Mouse (Mus musculus): Measurements from ENCODE around the gene Liph.
A peak's percentile ranks its signal among the peaks of the same experiment; 100 is the strongest.
"Not testable (repeated sequence)": the region's sequence is repeated elsewhere in the genome, so short reads cannot be mapped to it uniquely, and the experiment has no call there.

The Liph gene

DNA sequence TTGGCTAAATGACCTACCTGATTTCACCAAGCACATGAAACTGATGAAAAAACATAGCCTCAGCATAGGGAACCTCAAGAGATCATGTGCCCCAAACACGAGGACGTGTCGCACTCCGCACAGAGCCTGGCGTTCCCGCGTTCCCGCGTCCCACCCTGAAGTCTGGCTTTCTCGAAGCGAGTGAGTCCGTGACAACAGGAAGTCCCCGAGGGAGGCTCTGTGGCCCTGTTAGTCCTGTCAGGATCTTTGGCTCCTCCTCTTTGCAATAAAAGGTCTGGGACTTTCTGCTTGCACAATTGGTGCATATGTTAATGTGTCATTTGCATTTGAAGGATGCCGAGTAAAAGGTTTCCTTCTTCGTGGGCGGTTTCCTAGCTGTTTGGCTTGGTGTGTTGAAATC lies at the start of gene Liph:
TSS of gene Liph (minus strand) at position 360 of the 400 bp plus-strand sequence.
- DNase-seq (ENCODE audit: low spot score in 2 of 2): no peak

DNA sequence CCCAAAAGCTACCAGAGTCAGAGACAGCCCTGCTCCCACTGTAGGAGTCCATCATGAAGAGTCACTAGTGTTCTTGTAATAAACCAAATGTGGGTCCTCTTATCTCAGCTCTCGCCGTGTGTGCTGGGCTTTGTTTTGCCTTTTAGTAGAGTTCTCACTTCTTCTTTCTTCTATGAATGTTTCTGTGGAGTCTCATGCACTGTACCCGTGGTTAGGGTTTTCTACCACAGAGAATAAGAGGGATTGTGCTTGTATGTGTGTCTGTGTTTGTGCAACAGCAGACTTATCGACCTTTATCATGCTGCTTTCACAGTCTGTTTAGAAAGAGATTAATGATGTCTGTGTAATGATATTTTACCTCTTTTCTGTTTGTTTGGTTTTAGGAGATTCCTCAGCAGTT lies 48.4 kb upstream of the Liph start:
- DNase-seq (ENCODE audit: low spot score in 2 of 2): no peak

DNA sequence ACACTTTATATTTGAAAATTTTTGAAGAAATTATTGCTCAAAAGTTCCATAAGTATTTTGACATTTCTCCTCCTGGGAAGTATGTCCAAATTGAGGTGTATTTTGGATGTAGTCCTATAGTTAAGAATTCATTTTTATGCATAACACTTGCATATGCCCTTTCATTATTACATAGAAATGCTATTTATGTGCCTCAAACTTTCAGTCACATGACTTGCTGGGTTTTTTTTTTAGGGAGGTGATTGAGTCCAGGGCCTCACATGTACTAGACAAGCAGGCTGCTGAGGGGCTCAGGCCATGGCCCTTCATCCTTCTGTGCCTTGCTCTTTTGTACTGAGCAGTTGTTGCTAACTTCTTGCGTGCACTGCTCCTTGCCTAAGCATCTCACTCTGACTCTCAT lies 44.5 kb upstream of the Liph start:
- DNase-seq (ENCODE audit: low spot score in 2 of 2): no peak

DNA sequence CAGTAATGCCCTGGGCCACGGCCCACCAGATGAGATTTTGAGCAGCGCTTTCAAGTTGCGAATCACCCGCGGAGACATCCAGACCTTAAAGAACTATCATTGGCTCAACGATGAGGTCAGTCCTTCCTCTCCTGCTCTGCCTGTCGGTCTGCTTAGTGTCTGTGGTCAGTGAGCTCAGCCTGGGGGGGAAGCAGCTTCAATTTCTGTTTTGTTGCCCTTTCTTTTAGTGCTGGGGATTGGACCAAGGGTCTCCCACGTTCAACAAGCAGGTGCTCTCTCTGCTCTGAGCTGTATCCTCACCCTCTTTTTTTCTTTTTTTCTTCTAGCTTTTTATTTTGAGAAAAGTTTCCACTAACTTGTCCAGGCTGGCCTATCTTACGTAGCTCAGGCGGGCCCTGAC lies 43.1 kb upstream of the Liph start:
- DNase-seq (ENCODE audit: low spot score in 2 of 2): no peak

DNA sequence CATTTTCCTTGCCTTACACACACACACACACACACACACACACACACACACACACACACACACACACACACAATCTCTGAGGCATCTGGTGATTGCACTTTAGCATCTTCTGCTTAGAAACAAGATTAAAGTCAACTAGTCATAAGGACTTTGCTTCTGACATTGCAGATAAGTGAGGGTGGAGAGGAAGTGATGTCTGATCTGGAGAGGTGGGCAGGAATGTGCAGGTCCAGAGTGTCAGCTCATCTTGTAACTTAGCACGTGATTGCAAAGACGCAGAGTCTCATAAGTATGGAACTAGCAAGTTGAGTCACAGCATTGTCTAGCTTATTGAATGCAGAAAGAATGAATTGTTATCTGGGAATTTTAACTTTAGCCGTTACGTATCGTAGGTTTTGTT lies 32.0 kb upstream of the Liph start:
- no peak for DNase-seq (ENCODE audit: low spot score in 2 of 2)

DNA sequence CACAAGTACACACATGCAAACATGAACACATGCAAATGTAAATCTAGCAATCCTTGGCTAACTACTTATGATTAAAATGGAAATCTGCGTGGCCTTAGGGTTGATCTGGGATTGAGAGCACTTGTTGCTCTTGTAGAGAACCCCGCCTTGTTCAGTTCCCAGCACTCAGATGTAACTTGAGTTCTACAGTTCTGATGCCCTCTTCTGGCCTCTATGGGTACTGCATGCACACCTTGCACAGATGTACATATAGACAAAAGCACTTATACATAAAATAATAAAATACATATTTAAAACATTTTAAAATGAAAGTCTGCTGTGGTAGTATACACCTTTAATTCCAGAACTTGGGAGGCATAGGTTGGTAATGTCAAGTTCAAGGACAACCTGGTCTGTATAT lies 26.7 kb upstream of the Liph start:
- DNase-seq (ENCODE audit: low spot score in 2 of 2): no peak

DNA sequence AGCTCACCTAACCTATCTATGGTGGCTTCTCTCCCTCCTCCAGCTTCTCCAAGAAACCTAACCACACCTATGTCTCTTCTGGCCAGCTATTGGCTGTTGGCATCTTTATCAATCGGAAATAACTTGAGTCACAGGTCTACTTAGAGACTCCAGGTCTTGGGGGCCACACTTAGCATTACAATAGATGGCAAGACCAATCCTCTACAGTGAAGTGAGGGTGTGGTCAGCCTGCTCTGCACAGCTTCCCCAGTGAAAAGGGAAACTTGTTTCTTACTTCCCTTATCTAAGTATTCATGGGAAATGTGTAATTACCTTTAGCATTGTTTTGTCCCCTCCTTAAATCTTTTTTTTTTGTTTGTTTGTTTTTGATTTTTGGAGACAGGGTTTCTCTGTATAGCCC lies 20.1 kb upstream of the Liph start:
- DNase-seq (ENCODE audit: low spot score in 2 of 2): no peak

DNA sequence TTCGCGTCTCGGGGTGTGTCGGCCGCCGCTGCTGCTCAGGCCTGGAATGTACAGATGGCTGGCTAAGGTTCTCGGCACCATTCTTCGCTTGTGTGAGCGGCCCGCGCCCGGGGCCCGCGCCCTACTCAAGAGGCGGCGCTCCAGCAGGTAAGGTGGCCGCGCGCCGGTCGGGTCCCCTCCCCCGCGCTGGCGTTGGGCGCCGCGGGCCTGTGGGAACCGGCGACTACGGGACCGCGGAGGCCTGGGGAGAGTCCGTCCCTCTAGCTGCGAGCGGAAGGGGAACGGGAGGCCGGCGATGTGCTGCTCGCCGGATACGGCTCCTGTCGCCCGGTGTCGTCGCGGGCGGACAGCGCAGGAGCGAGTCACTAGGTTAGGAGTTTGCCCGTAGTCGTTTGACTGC lies 14.1 kb upstream of the Liph start:
- no peak for DNase-seq (ENCODE audit: low spot score in 2 of 2)

DNA sequence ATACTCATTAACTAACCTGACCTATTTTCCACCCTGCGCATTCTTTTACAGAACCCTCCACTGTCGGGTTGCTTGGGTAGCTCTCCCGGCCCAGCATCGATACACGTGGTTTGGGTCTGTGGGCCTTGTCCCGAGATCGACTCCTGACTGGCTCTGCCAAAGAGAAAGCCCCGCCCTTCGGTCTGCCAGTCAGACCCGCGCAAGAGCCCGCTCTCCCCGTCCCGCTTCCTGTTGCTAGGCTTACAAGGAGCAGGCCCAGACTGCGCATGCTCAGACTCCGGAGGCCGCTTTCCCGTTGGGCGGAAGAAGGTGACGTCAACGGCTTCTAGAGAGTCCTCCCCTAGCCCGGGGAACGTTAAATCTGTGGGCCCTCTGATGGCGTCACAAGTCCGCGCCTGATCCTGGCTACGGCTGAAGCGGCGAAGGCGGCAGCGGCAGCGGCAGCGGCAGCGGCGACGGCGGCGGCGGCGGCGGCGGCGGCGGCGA lies 13.7 kb upstream of the Liph start, which contains the start of gene Senp2:
TSS of gene Senp2 (plus strand) at position 386 of the 486 bp plus-strand sequence.
- DNase-seq (ENCODE audit: low spot score in 2 of 2): peak; percentile 99 to 100

DNA sequence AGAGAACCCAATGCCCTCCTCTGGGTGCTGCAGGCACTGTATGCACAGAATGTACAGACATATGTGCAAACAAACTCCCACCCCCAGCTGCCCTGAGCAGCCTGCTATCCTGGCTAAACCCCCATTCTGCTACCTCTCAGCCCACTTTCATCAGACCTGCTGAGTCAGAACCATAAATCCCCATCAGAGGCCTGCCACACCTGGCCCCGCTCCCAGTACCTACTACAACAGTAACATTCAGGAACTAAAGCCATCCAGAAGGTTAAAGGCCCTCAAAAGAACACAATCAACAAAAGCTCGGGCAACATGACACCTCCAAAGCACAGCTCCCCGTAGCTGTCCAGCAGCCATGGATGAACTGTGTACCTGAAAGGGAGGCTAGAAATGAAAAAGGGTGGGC lies 6.1 kb upstream of the Liph start:
- DNase-seq (ENCODE audit: low spot score in 2 of 2): no peak

DNA sequence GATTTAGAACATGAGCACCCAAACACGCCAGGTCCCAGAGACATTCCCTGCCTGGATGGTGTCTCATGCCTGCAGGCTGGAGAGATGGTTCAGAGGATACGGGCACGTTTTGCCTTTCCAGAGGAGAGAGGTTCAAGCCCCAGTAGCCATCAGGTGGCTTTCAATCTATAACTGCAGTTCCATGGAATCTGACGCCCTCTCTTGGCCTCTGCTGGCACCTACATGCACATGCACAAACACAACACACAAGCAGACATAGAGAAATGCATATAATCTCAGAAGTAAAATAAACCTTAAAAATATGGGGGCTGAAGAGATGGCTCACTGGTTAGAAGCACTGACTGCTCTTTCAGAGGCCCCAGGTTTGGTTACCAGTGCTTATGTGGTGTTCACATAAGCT lies 5.7 kb upstream of the Liph start:
- DNase-seq (ENCODE audit: low spot score in 2 of 2): no peak

DNA sequence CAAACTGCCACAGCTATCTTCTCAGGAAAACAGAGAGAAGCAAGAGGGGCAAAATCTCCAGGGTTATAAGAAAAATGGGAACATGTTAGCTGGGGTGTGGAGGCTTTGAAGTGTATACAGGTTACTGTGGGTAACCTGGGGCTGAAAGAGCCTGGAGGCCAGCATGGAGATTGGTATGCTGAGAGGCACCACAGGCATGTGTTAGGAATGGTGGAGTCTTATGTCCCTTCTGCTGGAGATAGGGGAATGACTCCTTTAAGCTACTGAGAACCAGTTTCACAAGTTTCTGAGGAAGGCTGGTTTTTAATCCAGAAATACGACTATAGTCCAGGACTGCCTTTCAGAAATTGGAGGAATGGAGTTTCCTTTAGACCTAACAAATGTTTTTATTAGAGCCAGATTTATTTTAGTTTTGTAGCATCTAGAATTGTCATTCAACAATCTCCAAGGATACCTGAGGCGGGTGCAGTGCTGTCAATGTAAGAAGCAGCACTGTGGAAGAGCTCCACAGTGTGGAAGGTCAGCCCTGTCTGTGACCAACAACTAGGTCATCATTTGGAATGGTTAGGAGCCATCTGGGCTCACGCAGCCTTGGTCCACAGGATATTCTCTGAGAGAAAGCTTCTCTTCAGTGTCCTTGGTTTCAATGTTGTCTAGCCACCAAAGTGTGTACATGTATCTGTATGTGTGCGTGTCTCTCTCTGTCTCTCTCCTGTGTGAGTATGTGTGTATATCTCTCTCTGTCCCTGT lies 4.7 kb upstream of the Liph start:
- no peak for DNase-seq (ENCODE audit: low spot score in 2 of 2)

DNA sequence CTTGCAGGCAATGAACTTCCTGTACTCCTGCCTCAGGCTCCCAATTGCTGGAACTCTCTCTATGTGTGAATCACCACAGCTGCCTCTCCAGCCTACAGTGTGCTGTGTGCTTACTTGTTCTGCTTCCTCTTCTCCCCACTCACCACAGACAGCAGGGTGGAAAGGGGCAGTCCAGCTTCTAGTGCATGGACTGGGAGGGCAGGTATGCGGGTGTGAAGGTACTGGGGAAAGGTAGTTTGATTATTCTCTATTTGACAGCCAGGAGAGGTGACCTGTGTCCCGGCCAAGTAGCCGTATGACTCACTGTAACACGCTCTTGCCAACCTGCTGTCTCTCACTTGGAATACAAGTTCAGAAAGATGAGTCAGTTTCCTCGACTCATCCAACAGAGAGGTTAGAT lies 2.6 kb upstream of the Liph start:
- no peak for DNase-seq (ENCODE audit: low spot score in 2 of 2)

DNA sequence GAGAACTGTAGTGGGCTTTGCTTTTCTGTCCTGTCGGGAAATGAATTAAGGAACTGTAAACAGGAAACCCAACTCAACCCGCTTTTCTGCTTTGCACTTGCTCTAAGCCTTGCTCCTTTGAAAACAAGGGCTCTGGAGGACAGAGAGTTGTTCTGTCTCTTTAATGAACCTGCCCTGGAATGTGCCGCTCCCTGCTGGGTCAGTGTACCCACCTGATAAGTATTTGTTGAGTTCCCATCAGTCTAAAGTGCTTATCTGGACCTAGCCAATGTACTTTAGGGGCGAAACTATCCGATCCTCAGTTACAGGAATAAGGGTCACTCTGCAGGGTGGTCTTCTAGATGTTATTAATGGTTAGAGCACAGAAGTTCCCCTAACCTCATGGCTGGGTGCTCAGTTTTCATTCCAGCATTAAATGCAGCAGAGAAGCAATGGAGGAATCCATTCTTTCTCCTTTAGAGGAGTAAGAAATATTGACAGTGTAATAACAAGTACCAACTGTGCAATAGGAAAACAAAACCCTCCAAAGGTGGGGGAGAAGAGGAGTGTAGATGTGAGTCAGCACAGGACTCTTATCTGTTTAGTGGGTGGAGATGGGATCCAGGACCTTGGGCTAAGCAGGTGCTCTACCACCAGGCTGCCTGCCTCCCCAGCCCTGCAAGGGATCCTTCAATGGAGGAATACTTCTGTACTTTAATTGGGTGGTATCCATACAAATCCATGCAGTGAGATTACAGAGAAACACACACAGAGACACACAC lies 1.6 kb upstream of the Liph start:
- no peak for DNase-seq (ENCODE audit: low spot score in 2 of 2)

DNA sequence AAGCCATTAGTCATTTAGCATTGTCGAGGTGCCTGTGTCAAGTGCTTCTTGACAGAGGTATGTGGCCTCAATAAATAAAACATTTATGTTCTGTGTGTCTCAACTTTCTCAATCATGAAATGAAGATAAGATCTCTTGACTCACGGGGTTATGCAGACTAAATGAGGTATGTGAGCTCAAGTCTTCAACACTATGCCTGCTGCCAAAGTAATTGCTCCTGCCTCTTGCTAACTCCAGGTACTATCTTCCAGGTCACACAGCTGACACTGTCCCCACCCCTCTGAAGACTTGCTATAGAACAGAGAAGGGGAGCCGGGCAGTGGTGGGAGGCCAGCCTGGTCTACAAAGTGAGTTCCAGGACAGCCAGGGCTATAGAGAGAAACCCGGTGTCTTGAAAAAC lies 939 bp upstream of the Liph start:
- no peak for DNase-seq (ENCODE audit: low spot score in 2 of 2)

DNA sequence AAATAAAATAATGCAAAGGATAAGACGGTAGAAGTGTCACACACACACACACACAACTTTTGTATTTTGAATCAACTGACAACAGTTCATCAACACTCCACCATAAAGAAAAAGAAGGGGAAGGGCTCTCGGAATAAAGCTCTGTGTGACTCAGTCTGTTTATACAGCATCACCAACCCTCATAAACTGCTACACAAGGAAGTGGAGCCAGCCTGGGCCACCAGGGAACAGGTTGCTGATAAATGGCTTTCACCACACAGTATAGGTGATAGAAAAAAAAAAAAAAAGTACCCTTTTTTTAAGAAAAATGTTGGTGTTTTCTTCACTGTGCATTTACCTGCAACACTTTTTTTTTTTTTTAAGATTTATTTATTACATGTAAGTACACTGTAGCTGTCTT lies 3.7 kb downstream of the Liph start:
- DNase-seq (ENCODE audit: low spot score in 2 of 2): no peak

DNA sequence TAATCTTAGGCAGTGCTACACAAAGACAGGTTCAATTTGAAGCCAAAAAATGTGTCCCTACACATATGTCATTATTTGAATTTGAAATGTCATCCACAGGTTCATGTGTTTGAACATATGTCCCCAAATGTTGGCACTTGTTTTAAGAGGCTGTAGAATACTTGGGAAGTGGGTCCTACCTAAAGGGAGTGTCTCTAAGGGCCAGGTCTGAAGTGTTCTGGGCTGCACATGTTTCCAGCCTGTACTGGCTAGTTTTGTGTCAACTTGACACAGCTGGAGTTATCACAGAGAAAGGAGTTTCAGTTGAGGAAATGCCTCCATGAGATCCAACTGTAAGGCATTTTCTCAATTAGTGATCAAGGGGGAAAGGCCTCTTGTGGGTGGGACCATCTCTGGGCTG lies 4.6 kb downstream of the Liph start:
- DNase-seq (ENCODE audit: low spot score in 2 of 2): not testable (repeated sequence)

DNA sequence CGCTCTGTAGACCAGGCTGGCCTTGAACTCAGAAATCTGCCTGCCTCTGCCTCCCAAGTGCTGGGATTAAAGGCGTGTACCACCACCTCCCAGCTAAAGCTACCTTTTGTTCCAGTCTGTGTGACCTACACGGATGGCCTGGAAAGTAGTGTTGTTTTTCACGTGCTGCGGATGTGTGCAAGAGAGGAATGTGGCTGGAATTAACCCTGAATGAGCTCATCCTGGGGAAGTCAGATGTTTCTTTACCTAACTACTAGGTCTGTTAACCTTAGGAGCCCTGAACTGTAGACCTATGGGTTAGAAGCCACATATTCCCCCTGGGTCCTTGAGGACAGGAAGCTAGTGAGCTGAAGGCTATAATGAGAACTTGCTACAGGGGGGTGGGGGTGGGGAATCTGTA lies 7.5 kb downstream of the Liph start:
- DNase-seq (ENCODE audit: low spot score in 2 of 2): no peak

DNA sequence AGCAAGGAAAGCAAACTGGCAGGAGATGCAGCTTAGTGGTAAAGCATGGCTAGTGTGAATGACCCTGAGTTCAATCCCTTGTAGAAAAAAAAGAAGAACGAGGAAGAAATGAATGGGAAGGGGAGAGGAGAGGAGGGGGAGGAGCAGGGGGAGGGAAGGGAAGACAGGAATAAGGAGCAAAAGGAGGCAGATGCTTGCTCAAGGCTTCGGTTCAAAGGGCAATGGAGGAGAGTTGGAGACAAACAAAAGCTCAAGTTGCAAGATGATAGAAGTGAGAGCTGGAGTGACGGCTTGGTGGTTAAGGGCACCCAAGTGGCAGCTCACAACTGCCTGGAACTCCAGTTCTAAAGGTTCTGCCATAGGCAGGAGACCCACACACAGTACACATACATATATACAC lies 9.3 kb downstream of the Liph start:
- no peak for DNase-seq (ENCODE audit: low spot score in 2 of 2)

DNA sequence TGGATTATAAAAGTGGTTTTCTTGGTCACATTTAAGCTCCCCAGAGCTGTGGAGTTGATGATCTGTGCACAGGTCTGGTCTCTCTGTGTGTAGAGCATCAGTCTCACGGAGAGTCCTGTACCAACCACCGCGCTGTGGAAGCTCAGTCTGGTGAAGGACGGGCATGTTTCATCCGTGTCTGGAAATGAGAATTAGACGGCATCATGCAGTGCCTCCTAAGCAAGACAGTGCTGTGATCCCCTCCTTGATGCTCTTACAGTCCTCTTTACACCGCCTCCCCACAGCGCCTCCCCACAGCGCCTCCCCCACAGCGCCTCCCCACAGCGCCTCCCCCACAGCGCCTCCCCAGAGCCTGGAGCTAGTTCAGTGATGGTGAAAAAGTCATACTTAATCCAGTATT lies 11.4 kb downstream of the Liph start:
- no peak for DNase-seq (ENCODE audit: low spot score in 2 of 2)

DNA sequence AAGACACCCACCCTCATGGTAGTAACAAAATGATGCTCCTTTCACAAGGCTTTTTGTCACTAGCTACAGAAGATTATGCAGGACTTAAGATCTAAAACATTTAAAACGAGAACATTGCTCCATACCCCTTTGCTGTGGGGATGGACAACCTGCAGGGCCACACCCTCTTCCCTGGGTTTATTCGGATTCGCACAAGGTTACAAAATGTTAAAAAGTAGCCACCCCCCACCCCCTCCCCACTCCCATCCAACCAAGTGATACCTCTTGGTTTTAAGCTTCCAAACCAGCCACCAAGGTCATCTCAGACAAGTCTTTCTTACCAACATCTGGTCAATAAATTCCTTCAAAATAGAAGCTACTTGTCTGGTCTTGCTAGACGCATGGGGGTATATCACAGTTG lies 11.9 kb downstream of the Liph start:
- no peak for DNase-seq (ENCODE audit: low spot score in 2 of 2)

DNA sequence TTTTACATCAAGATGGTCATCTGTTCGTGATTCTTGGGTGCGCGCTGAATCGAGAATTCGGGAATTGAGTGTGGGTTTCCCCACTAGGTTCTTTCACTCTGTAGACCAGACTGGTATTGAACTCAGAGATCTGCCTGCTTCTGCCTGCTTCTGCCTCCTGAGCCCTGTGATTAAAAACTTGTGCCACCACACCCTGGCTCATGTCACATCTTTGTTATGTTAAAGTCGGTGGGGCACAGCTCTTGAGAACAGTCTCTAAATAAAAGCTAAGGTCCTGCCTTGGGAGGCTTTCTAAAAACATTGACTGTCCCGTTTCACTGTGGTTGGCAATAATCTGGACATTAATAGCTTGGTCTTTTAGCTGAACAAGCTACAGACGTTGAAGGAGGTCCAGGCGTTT lies 12.3 kb downstream of the Liph start:
- no peak for DNase-seq (ENCODE audit: low spot score in 2 of 2)

DNA sequence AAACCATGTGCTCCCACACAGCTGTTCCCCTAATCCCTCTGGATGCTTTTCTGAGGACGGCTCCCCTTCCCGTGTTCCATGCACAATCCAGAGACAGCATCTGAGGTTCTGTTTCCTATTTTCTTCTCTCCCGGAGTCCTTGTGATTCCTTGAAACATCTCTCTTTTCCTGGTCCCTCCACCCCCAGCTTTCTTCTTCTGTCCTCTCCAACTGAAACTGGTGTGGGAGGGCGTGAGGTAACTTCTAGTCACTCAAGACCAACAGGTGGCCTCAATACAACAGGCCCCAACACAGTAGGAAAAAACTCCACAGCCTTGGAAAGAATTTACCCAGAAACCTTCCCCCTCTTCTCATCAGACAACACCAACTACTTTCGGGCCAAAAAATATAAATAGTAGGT lies 18.1 kb downstream of the Liph start:
- no peak for DNase-seq (ENCODE audit: low spot score in 2 of 2)
